Mouse (Mus musculus) cortical plate, adult 2 months (tissue): ENCODE measurements around the gene Emx2.

Experiments
- CTCF ChIP-seq: fragments of 200-500 bp; IDR thresholded peaks from 2 replicates; pipeline ENCODE4 v1.5.1; 2011; ENCODE audit warnings: mild to moderate bottlenecking, control low read depth, low read length; ENCODE audit not compliant: insufficient read depth; ENCODE audit errors: extremely low read depth
- POLR2A ChIP-seq: fragments of 200-500 bp; IDR thresholded peaks from 2 replicates; pipeline ENCODE4 v1.6.1; 2011; ENCODE audit warnings: mild to moderate bottlenecking, low read length, control low read depth; ENCODE audit not compliant: insufficient read depth; ENCODE audit errors: extremely low read depth

- TF ChIP-seq POLR2A (0 out of 2 replicates have a peak, but pooled peaks have one; percentile 32), CTCF (no peak)
Observed at GRCm38 (mm10) chr19:59457951-59458742, at the start of gene Emx2.
